Mouse (Mus musculus) liver, embryonic 14.5 days (tissue): Measurements from ENCODE around the gene Rnf166. TPM values are rescaled to one million over a fixed set of nuclear protein-coding genes. Genes with fewer than 3 reads are reported as not detected.

ENCODE experiments used
- ATAC-seq: fragments of 200-750 bp; cut with Nextera tagmentation; 2 replicates; pipeline ENCODE4 v1.8.0; 2017; ENCODE audit warnings: moderate number of reproducible peaks, mild to moderate bottlenecking, moderate library complexity; ENCODE audit not compliant: insufficient read depth
- DNase-seq, 3 experiments: peaks; one replicate each; pipeline ENCODE4 v3.0.0-alpha.2; 2012 to 2013; ENCODE audit warnings: low read depth in 3 of 3, low spot score in 3 of 3
- H3K27ac ChIP-seq: fragments of 300-500 bp; sonication (generic); 2 replicates; pipeline ENCODE4 v1.5.1; 2014; ENCODE audit warnings: moderate library complexity, mild to moderate bottlenecking, control low read depth, inconsistent platforms
- H3K27me3 ChIP-seq: fragments of 300-500 bp; sonication (generic); 2 replicates; pipeline ENCODE4 v1.6.1; 2014; ENCODE audit warnings: mild to moderate bottlenecking, low read length, moderate library complexity; ENCODE audit not compliant: control insufficient read depth, insufficient read depth
- H3K36me3 ChIP-seq: fragments of 300-500 bp; sonication (generic); replicated peaks from 2 replicates; pipeline ENCODE4 v1.6.1; 2014; ENCODE audit warnings: low read depth; ENCODE audit not compliant: control insufficient read depth, insufficient read depth
- H3K4me1 ChIP-seq, 2 experiments: fragments of 200-500 bp in 1 of 2; fragments of 300-500 bp in 1 of 2; sonication (generic) in 1 of 2; replicated peaks; 2 replicates each; pipeline ENCODE4 v1.6.1; 2012 to 2014; ENCODE audit warnings: antibody characterized with exemption in 1 of 2, inconsistent platforms in 1 of 2, low read length in 1 of 2; ENCODE audit not compliant: control insufficient read depth in 2 of 2, insufficient read depth in 2 of 2
- H3K4me2 ChIP-seq: fragments of 300-500 bp; sonication (generic); 2 replicates; pipeline ENCODE4 v1.6.1; 2014; ENCODE audit warnings: low read depth, mild to moderate bottlenecking, control low read depth, moderate library complexity
- H3K4me3 ChIP-seq, 2 experiments: fragments of 200-500 bp in 1 of 2; fragments of 300-500 bp in 1 of 2; sonication (generic) in 1 of 2; 2 replicates each; pipeline ENCODE4 v1.5.1; 2012 to 2014; ENCODE audit warnings: low read depth in 2 of 2, low read length in 2 of 2, mild to moderate bottlenecking in 2 of 2, control low read depth in 1 of 2, inconsistent platforms in 1 of 2, moderate library complexity in 1 of 2; ENCODE audit not compliant: insufficient read depth in 1 of 2
- H3K9ac ChIP-seq: fragments of 300-500 bp; sonication (generic); replicated peaks from 2 replicates; pipeline ENCODE4 v1.6.1; 2014; ENCODE audit warnings: mild to moderate bottlenecking, control low read depth, moderate library complexity
- H3K9me3 ChIP-seq: fragments of 300-500 bp; sonication (generic); 2 replicates; pipeline ENCODE4 v1.6.1; 2016; ENCODE audit warnings: low read length, mixed read lengths; ENCODE audit not compliant: control insufficient read depth
- CTCF ChIP-seq: IDR thresholded peaks from 2 replicates; pipeline ENCODE4 v1.5.1; 2016; ENCODE audit warnings: antibody characterized with exemption, low read depth, control low read depth
- EP300 ChIP-seq: IDR thresholded peaks from 2 replicates; pipeline ENCODE4 v1.6.1; 2016; ENCODE audit warnings: antibody characterized with exemption, low read depth
- WGBS: fragments of 180-500 bp; shearing (Covaris S2); extraction: QIAGEN DNeasy Blood & Tissue Kit; methylation state at CpG from one replicate; pipeline ENCODE4 v1.1.7; 2014; ENCODE audit not compliant: insufficient replicate concordance; 5-methylcytosine and 5-hydroxymethylcytosine counted together
- polyA plus RNA-seq, 2 experiments: library from polyadenylated mRNA; depleted of rRNA in 1 of 2; stranded (reverse) in 1 of 2; unstranded in 1 of 2; fragments of >200 nt; fragmentation: Nextera tagmentation in 1 of 2; extraction: Ambion mirVana in 1 of 2; gene quantifications; 2 replicates each; pipeline versions ENCODE4 v1.2.1 to v1.2.3; 2012 to 2014

Gene Rnf166
- polyA plus RNA-seq, 2 experiments: 8.7 to 12.6 TPM

GRCm38 (mm10) chr8:122431694-122432442 is 44.0 kb downstream of the Rnf166 start:
- Histone ChIP-seq H3K4me1 (peaks cover 3 to 15% of the 10 kb centered on the region in 2 experiments), H3K9ac (peak overlapping the region; percentile 12; the same call in 1 of the 2 replicates), H3K4me3 (peak overlapping the region; percentile 56), H3K36me3 (no peaks in the 10 kb centered on the region), H3K27me3 (no peaks in the 10 kb centered on the region), H3K4me2 (peak overlapping the region; percentile 72), H3K9me3 (no peaks in the 10 kb centered on the region), H3K27ac (peak overlapping the region; percentile 6; the same call in 1 of the 2 replicates)
- 20% methylated on average over 18 of the region's 18 CpGs for WGBS
- TF ChIP-seq EP300 (no peak), CTCF (no peak)
- ATAC-seq (no peak; the same call in 1 of the 2 replicates), DNase-seq (no peak)

GRCm38 (mm10) chr8:122430646-122431045 is 45.2 kb downstream of the Rnf166 start:
- H3K4me2 ChIP-seq: no peak overlapping the region
- H3K4me1 ChIP-seq: peaks cover 3 to 15% of the 10 kb centered on the region in 2 experiments
- ATAC-seq: no peak
- H3K4me3 ChIP-seq: no peak overlapping the region
- H3K9me3 ChIP-seq: no peaks in the 10 kb centered on the region
- TF ChIP-seq EP300 (no peak), CTCF (no peak)
- 53% methylated on average over 3 of the region's 3 CpGs for WGBS
- H3K9ac ChIP-seq: no peak overlapping the region
- H3K27ac ChIP-seq: no peak overlapping the region
- no peaks in the 10 kb centered on the region for H3K27me3 ChIP-seq
- no peaks in the 10 kb centered on the region for H3K36me3 ChIP-seq
- no peak for DNase-seq

- no peaks in the 10 kb centered on the region for H3K27me3 ChIP-seq
- no peak overlapping the region for H3K4me2 ChIP-seq
- DNase-seq (peak in 1 of 3 experiments; percentile 39), ATAC-seq (no peak)
- no peaks in the 10 kb centered on the region for H3K9me3 ChIP-seq
- H3K9ac ChIP-seq: no peak overlapping the region
- H3K27ac ChIP-seq: no peak overlapping the region
- TF ChIP-seq EP300: no peak
- TF ChIP-seq CTCF: no peak
- peaks cover 3 to 15% of the 10 kb centered on the region in 2 experiments for H3K4me1 ChIP-seq
- WGBS: 42% methylated on average over 10 of the region's 10 CpGs
- H3K4me3 ChIP-seq: no peak overlapping the region
- no peaks in the 10 kb centered on the region for H3K36me3 ChIP-seq
Observed at GRCm38 (mm10) chr8:122430058-122430636, 45.7 kb downstream of the Rnf166 start.

- Histone ChIP-seq H3K27me3 (no peaks in the 10 kb centered on the region), H3K36me3 (no peaks in the 10 kb centered on the region), H3K9ac (no peak overlapping the region), H3K27ac (no peak overlapping the region), H3K4me1 (peaks cover 3 to 15% of the 10 kb centered on the region in 2 experiments), H3K9me3 (no peaks in the 10 kb centered on the region), H3K4me2 (no peak overlapping the region), H3K4me3 (no peak overlapping the region)
- no peak for TF ChIP-seq CTCF
- no peak for TF ChIP-seq EP300
- WGBS: 46% methylated on average over 9 of the region's 9 CpGs
- no peak for ATAC-seq
- DNase-seq: no peak
Observed at GRCm38 (mm10) chr8:122428163-122428562, 47.7 kb downstream of the Rnf166 start.

GRCm38 (mm10) chr8:122427607-122428006 is 48.3 kb downstream of the Rnf166 start:
- TF ChIP-seq CTCF (no peak), EP300 (no peak)
- no peak for DNase-seq
- H3K9ac ChIP-seq: no peak overlapping the region
- no peaks in the 10 kb centered on the region for H3K9me3 ChIP-seq
- H3K36me3 ChIP-seq: no peaks in the 10 kb centered on the region
- peaks cover 0 to 12% of the 10 kb centered on the region in 2 experiments; a peak in 2 of 4 replicates for H3K4me1 ChIP-seq
- WGBS: 77% methylated on average over 7 of the region's 7 CpGs
- no peak for ATAC-seq
- no peaks in the 10 kb centered on the region for H3K27me3 ChIP-seq
- no peak overlapping the region for H3K4me3 ChIP-seq
- no peak overlapping the region for H3K27ac ChIP-seq
- no peak overlapping the region for H3K4me2 ChIP-seq
